Mouse (Mus musculus) heart, embryonic 16.5 days (tissue): ENCODE results near the gene Dst. TPM values are rescaled to one million over a fixed set of nuclear protein-coding genes. Genes with fewer than 3 reads are reported as not detected.

Experiments used
- ATAC-seq: fragments of 200-750 bp; cut with Nextera tagmentation; replicated peaks from 2 replicates; pipeline ENCODE4 v1.8.0; 2017; ENCODE audit warnings: moderate number of reproducible peaks; ENCODE audit not compliant: insufficient read depth, low FRiP score; ENCODE audit errors: extremely low read depth
- H3K27ac ChIP-seq: fragments of 300-500 bp; sonication (generic); 2 replicates; pipeline ENCODE4 v1.5.1; 2014; ENCODE audit warnings: mild to moderate bottlenecking, low read length, control low read depth, moderate library complexity
- H3K27me3 ChIP-seq: fragments of 300-500 bp; sonication (generic); 2 replicates; pipeline ENCODE4 v1.6.1; 2014; ENCODE audit warnings: low read length, mixed read lengths; ENCODE audit not compliant: control insufficient read depth, insufficient read depth
- H3K36me3 ChIP-seq: fragments of 300-500 bp; sonication (generic); 2 replicates; pipeline ENCODE4 v1.6.1; 2014; ENCODE audit not compliant: control insufficient read depth, insufficient read depth
- H3K4me1 ChIP-seq: fragments of 300-500 bp; sonication (generic); 2 replicates; pipeline ENCODE4 v1.6.1; 2014; ENCODE audit warnings: low read length, mixed read lengths; ENCODE audit not compliant: control insufficient read depth, insufficient read depth
- H3K4me2 ChIP-seq: fragments of 300-500 bp; sonication (generic); 2 replicates; pipeline ENCODE4 v1.6.1; 2014; ENCODE audit warnings: low read depth, mild to moderate bottlenecking, control low read depth, low read length
- H3K4me3 ChIP-seq: fragments of 300-500 bp; sonication (generic); 2 replicates; pipeline ENCODE4 v1.5.1; 2014; ENCODE audit warnings: mild to moderate bottlenecking, control low read depth, low read length
- H3K9ac ChIP-seq: fragments of 300-500 bp; sonication (generic); 2 replicates; pipeline ENCODE4 v1.6.1; 2014; ENCODE audit warnings: low read length, control low read depth
- H3K9me3 ChIP-seq: fragments of 300-500 bp; sonication (generic); replicated peaks from 2 replicates; pipeline ENCODE4 v1.6.1; 2016; ENCODE audit warnings: low read length; ENCODE audit not compliant: control insufficient read depth
- WGBS: fragments of 180-500 bp; shearing (Covaris S2); extraction: QIAGEN DNeasy Blood & Tissue Kit; methylation state at CpG from one replicate; pipeline ENCODE4 v1.1.7; 2014; 5-methylcytosine and 5-hydroxymethylcytosine counted together
- polyA plus RNA-seq: library from polyadenylated mRNA; unstranded; fragments of >200 nt; fragmentation: Nextera tagmentation; extraction: Ambion mirVana; gene quantifications from 2 replicates; pipeline ENCODE4 v1.2.1, GENCODE M21; 2015

Dst gene
- polyA plus RNA-seq, 1 experiment from 2014 or later = 23.1 TPM

GRCm38 (mm10) chr1:34104846-34105245 lies 196.8 kb downstream of the Dst start:
- no peaks in the 10 kb centered on the region for H3K36me3 ChIP-seq
- no peak for ATAC-seq
- H3K27ac ChIP-seq = peak overlapping the region; percentile 46
- no peaks in the 10 kb centered on the region for H3K27me3 ChIP-seq
- H3K9me3 ChIP-seq = peaks cover 3% of the 10 kb centered on the region; the same call in 1 of the 2 replicates
- H3K9ac ChIP-seq = no peak overlapping the region
- H3K4me3 ChIP-seq = no peak overlapping the region
- peak overlapping the region; percentile 30; the same call in 1 of the 2 replicates for H3K4me2 ChIP-seq
- peaks cover 28% of the 10 kb centered on the region for H3K4me1 ChIP-seq
- WGBS = 18% methylated on average over 8 of the region's 8 CpGs

GRCm38 (mm10) chr1:34106606-34107005 lies 198.6 kb downstream of the Dst start:
- Histone ChIP-seq H3K4me3 (no peak overlapping the region), H3K27ac (peak overlapping the region; percentile 64), H3K36me3 (no peaks in the 10 kb centered on the region), H3K9ac (peak overlapping the region; percentile 49), H3K4me2 (peak overlapping the region; percentile 40), H3K9me3 (peaks cover 3% of the 10 kb centered on the region; the same call in 1 of the 2 replicates), H3K27me3 (no peaks in the 10 kb centered on the region), H3K4me1 (peaks cover 39% of the 10 kb centered on the region)
- 26% methylated on average over 8 of the region's 8 CpGs for WGBS
- no peak for ATAC-seq

- Histone ChIP-seq H3K27me3 (no peaks in the 10 kb centered on the region), H3K36me3 (no peaks in the 10 kb centered on the region), H3K9ac (peak overlapping the region; percentile 15; the same call in 1 of the 2 replicates), H3K4me2 (peak overlapping the region; percentile 40), H3K4me1 (peaks cover 39% of the 10 kb centered on the region), H3K27ac (peak overlapping the region; percentile 64), H3K9me3 (peaks cover 3% of the 10 kb centered on the region; the same call in 1 of the 2 replicates), H3K4me3 (no peak overlapping the region)
- WGBS = 47% methylated on average over 8 of the region's 8 CpGs
- ATAC-seq = no peak
These were observed 199.1 kb downstream of the Dst start for GRCm38 (mm10) chr1:34107076-34107475.

GRCm38 (mm10) chr1:34109599-34110210 lies 201.7 kb downstream of the Dst start:
- Histone ChIP-seq H3K9ac (no peak overlapping the region), H3K36me3 (peaks cover 2% of the 10 kb centered on the region; the same call in 1 of the 2 replicates), H3K4me1 (peaks cover 33% of the 10 kb centered on the region), H3K27me3 (no peaks in the 10 kb centered on the region), H3K4me2 (no peak overlapping the region), H3K9me3 (no peaks in the 10 kb centered on the region), H3K27ac (0 out of 2 replicates have a peak overlapping the region, but pooled peaks have one; percentile 10), H3K4me3 (no peak overlapping the region)
- ATAC-seq = no peak
- 57% methylated on average over 6 of the region's 6 CpGs for WGBS

- Histone ChIP-seq H3K4me1 (peaks cover 36% of the 10 kb centered on the region), H3K36me3 (peaks cover 2% of the 10 kb centered on the region; the same call in 1 of the 2 replicates), H3K27me3 (no peaks in the 10 kb centered on the region), H3K9me3 (no peaks in the 10 kb centered on the region), H3K4me3 (no peak overlapping the region), H3K9ac (no peak overlapping the region), H3K4me2 (no peak overlapping the region), H3K27ac (no peak overlapping the region)
- WGBS = 33% methylated on average over 2 of the region's 2 CpGs
- peak; percentile 63 for ATAC-seq
These were observed 202.8 kb downstream of the Dst start for GRCm38 (mm10) chr1:34110862-34111261.

- ATAC-seq = no peak
- no peak overlapping the region for H3K9ac ChIP-seq
- WGBS = 84% methylated on average over 2 of the region's 2 CpGs
These were observed 203.9 kb downstream of the Dst start for GRCm38 (mm10) chr1:34111954-34112353.

GRCm38 (mm10) chr1:34116444-34116843 lies 208.4 kb downstream of the Dst start:
- Histone ChIP-seq H3K4me3 (no peak overlapping the region), H3K4me1 (peaks cover 29% of the 10 kb centered on the region), H3K9me3 (no peaks in the 10 kb centered on the region), H3K27me3 (no peaks in the 10 kb centered on the region), H3K4me2 (peak overlapping the region; percentile 29), H3K36me3 (peaks cover 2% of the 10 kb centered on the region; the same call in 1 of the 2 replicates), H3K27ac (peak overlapping the region; percentile 54; the same call in 1 of the 2 replicates), H3K9ac (no peak overlapping the region)
- 34% methylated on average over 11 of the region's 11 CpGs for WGBS
- 0 out of 2 replicates have a peak, but pooled peaks have one; percentile 45 for ATAC-seq

More at GRCm38 (mm10) chr1:34111954-34112353, 203.9 kb downstream of the Dst start:
- Histone ChIP-seq H3K27ac (no peak overlapping the region), H3K27me3 (no peaks in the 10 kb centered on the region), H3K9me3 (no peaks in the 10 kb centered on the region), H3K36me3 (peaks cover 2% of the 10 kb centered on the region; the same call in 1 of the 2 replicates), H3K4me1 (peaks cover 37% of the 10 kb centered on the region), H3K4me2 (no peak overlapping the region), H3K4me3 (no peak overlapping the region)

- no peaks in the 10 kb centered on the region for H3K27me3 ChIP-seq
- H3K4me2 ChIP-seq = no peak overlapping the region
- peaks cover 30% of the 10 kb centered on the region for H3K4me1 ChIP-seq
- H3K9me3 ChIP-seq = no peaks in the 10 kb centered on the region
- H3K4me3 ChIP-seq = no peak overlapping the region
- WGBS = 74% methylated on average over 9 of the region's 9 CpGs
- ATAC-seq = no peak
- H3K9ac ChIP-seq = no peak overlapping the region
- 0 out of 2 replicates have a peak overlapping the region, but pooled peaks have one; percentile 54 for H3K27ac ChIP-seq
- H3K36me3 ChIP-seq = peaks cover 2% of the 10 kb centered on the region; the same call in 1 of the 2 replicates
These were observed 209.0 kb downstream of the Dst start for GRCm38 (mm10) chr1:34117056-34117455.

GRCm38 (mm10) chr1:34117709-34118108 lies 209.7 kb downstream of the Dst start:
- Histone ChIP-seq H3K4me3 (no peak overlapping the region), H3K36me3 (peaks cover 2% of the 10 kb centered on the region; the same call in 1 of the 2 replicates), H3K9ac (no peak overlapping the region), H3K27me3 (no peaks in the 10 kb centered on the region), H3K4me1 (peaks cover 34% of the 10 kb centered on the region), H3K9me3 (no peaks in the 10 kb centered on the region), H3K27ac (no peak overlapping the region), H3K4me2 (no peak overlapping the region)
- 29% methylated on average over 3 of the region's 3 CpGs for WGBS
- ATAC-seq = no peak
